Mouse (Mus musculus) small intestine, adult 2 months (tissue): ENCODE data around the gene Idnk. TPM values are rescaled to one million over a fixed set of nuclear protein-coding genes. Genes with fewer than 3 reads are reported as not detected.

Experiments used
- H3K27ac ChIP-seq: fragments of 200-500 bp; 2 replicates; pipeline ENCODE4 v1.5.1; 2012; ENCODE audit warnings: low read depth, low read length, control low read depth, inconsistent platforms; ENCODE audit not compliant: insufficient read depth
- H3K27me3 ChIP-seq: fragments of 200-500 bp; 2 replicates; pipeline ENCODE4 v1.6.1; 2012; ENCODE audit warnings: mild to moderate bottlenecking, moderate library complexity, low read length, inconsistent platforms; ENCODE audit not compliant: control insufficient read depth, insufficient read depth
- H3K36me3 ChIP-seq: fragments of 200-500 bp; 2 replicates; pipeline ENCODE4 v1.6.1; 2012; ENCODE audit warnings: mild to moderate bottlenecking, low read length, control low read depth, inconsistent platforms; ENCODE audit not compliant: control insufficient read depth, insufficient read depth
- H3K4me1 ChIP-seq: fragments of 200-500 bp; 2 replicates; pipeline ENCODE4 v1.6.1; 2012; ENCODE audit warnings: low read length, inconsistent platforms, mixed read lengths; ENCODE audit not compliant: control insufficient read depth, insufficient read depth, insufficient read length
- H3K4me3 ChIP-seq: fragments of 200-500 bp; 2 replicates; pipeline ENCODE4 v1.5.1; 2012; ENCODE audit warnings: low read depth, mild to moderate bottlenecking, control low read depth, inconsistent platforms, low read length, moderate library complexity
- CTCF ChIP-seq: fragments of 200-500 bp; IDR thresholded peaks from 2 replicates; pipeline ENCODE4 v1.5.1; 2012; ENCODE audit warnings: low read depth, mild to moderate bottlenecking, control low read depth, inconsistent platforms, low read length, moderate library complexity, mixed read lengths; ENCODE audit not compliant: insufficient replicate concordance, insufficient read length; ENCODE audit errors: extremely low read depth
- POLR2A ChIP-seq: fragments of 200-500 bp; IDR thresholded peaks from 2 replicates; pipeline ENCODE4 v1.6.1; 2012; ENCODE audit warnings: low read depth, mild to moderate bottlenecking, control low read depth, inconsistent platforms, low read length, moderate library complexity
- WGBS: fragments of 180-500 bp; shearing (Covaris S2); methylation state at CpG from one replicate; pipeline ENCODE4 v1.1.7; 2018; 5-methylcytosine and 5-hydroxymethylcytosine counted together
- polyA plus RNA-seq: library from polyadenylated mRNA; depleted of rRNA; stranded (reverse); fragments of >200 nt; gene quantifications from 2 replicates; pipeline ENCODE4 v1.2.3, GENCODE M21; 2012

Gene Idnk
- polyA plus RNA-seq, 1 experiment: 18.1 TPM

DNA sequence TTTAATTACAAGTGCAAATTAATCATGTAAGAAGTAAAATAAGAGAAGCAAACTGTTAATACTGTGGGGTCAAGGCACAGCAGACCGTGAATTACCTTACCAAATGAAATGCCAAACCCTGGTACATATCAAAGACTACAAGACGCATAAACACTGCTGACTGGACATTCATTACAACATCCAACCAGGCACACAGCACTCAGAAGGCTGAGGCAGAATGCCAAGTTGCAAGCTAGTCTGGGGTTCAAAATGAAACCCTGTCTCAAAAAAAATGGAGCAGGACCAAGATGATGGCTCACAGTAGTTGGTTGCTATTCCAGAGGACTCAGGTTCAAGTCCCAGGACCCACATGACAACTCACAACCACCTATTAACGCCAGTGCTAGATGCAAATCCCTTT, 26.7 kb downstream of the Idnk start:
- Histone ChIP-seq H3K27me3 (no peaks in the 10 kb centered on the region), H3K36me3 (peaks cover 35% of the 10 kb centered on the region), H3K4me1 (peaks cover 9% of the 10 kb centered on the region; the same call in 1 of the 2 replicates), H3K27ac (no peak overlapping the region), H3K4me3 (no peak overlapping the region)
- WGBS: 64% methylated on average over 3 of the region's 3 CpGs
- no peak for TF ChIP-seq CTCF
- TF ChIP-seq POLR2A: no peak

- no peak for TF ChIP-seq POLR2A
- no peak for TF ChIP-seq CTCF
- Histone ChIP-seq H3K4me1 (peaks cover 8% of the 10 kb centered on the region; the same call in 1 of the 2 replicates), H3K27me3 (no peaks in the 10 kb centered on the region), H3K36me3 (peaks cover 34% of the 10 kb centered on the region), H3K27ac (no peak overlapping the region), H3K4me3 (no peak overlapping the region)
- WGBS: 90% methylated on average over 8 of the region's 8 CpGs
Observed at GRCm38 (mm10) chr13:58186281-58186680, 28.8 kb downstream of the Idnk start.

DNA sequence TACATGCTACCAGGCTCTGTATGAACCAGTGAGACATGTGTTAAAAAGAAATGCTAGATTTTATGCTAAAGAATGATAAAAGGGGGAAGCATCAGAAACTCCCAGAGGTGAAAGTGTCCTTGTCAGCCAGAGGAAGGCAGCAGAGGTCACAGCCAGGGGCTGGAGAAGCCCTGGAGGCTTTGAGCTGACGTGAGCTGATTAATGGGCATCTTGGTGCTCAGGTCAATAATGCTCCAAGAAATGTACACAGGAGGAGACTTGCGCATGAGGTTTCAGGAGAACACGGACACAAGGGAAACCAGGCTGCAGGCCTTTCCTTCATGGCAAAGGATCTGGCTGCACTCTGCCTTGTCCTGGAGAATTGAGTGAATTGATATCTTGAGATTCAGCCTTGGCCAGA, 30.3 kb downstream of the Idnk start:
- 97% methylated on average over 3 of the region's 3 CpGs for WGBS
- TF ChIP-seq POLR2A (no peak), CTCF (no peak)
- H3K36me3 ChIP-seq: peaks cover 44% of the 10 kb centered on the region
- H3K4me1 ChIP-seq: peaks cover 3% of the 10 kb centered on the region; the same call in 1 of the 2 replicates
- H3K4me3 ChIP-seq: no peak overlapping the region
- H3K27ac ChIP-seq: no peak overlapping the region
- H3K27me3 ChIP-seq: no peaks in the 10 kb centered on the region

DNA sequence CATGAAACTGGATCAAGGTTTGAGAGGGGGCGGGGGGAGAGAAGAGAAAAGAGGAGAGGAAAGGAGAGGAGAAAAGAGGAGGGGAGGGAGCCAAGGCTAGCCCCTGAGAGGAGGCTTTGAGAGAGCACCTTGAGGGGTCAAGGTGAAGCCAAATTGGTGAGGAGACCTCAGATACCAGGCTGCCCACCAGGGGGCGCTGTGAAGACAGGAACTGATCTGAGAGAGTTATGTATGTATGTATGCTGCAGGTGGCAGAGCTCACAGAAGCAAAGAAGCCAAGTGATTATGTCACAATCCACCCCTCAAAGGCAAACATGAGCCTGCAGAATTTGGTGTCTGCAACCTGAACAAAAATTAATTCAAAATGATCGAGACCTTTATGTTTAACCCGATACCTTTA, 31.0 kb downstream of the Idnk start:
- 54% methylated on average over 4 of the region's 4 CpGs for WGBS
- TF ChIP-seq POLR2A: no peak
- peak; percentile 95; the same call in 1 of the 2 replicates for TF ChIP-seq CTCF
- peaks cover 44% of the 10 kb centered on the region for H3K36me3 ChIP-seq

GRCm38 (mm10) chr13:58189473-58189872, 32.0 kb downstream of the Idnk start:
- TF ChIP-seq CTCF (no peak), POLR2A (no peak)
- H3K36me3 ChIP-seq: peaks cover 46% of the 10 kb centered on the region

More for the DNA sequence above, 31.0 kb downstream of the Idnk start:
- Histone ChIP-seq H3K27ac (no peak overlapping the region), H3K4me1 (no peaks in the 10 kb centered on the region), H3K27me3 (no peaks in the 10 kb centered on the region), H3K4me3 (no peak overlapping the region)

GRCm38 (mm10) chr13:58191516-58191915, 34.1 kb downstream of the Idnk start:
- H3K36me3 ChIP-seq: peaks cover 51% of the 10 kb centered on the region
- H3K4me3 ChIP-seq: no peak overlapping the region
- H3K4me1 ChIP-seq: no peaks in the 10 kb centered on the region
- WGBS: 98% methylated on average over 14 of the region's 14 CpGs
- TF ChIP-seq POLR2A (no peak), CTCF (no peak)
- no peaks in the 10 kb centered on the region for H3K27me3 ChIP-seq
- H3K27ac ChIP-seq: no peak overlapping the region

More at GRCm38 (mm10) chr13:58189473-58189872, 32.0 kb downstream of the Idnk start:
- no peaks in the 10 kb centered on the region for H3K27me3 ChIP-seq
- H3K27ac ChIP-seq: no peak overlapping the region
- no peaks in the 10 kb centered on the region for H3K4me1 ChIP-seq
- 53% methylated on average over 5 of the region's 5 CpGs for WGBS
- no peak overlapping the region for H3K4me3 ChIP-seq

DNA sequence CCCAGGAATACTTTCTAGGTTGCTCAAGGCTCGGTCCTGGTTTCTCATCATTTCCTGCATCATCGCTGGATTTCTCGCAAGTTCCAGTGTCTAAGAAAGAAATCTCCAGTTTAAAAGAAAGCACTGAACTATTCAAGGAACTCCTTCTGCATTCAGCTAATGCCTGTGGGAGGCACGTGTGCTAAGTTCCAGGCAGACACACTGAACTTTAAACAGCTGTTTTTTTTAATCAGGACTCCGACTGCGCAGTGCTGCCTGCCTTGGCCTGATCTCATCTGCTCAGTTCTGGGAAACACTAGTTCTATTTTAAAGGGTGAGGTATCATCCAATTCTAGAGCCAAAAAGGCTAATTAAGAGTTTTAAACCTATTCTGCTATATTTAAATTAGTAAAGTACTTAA, 34.7 kb downstream of the Idnk start:
- TF ChIP-seq POLR2A: no peak
- no peak for TF ChIP-seq CTCF
- no peak overlapping the region for H3K27ac ChIP-seq
- peaks cover 47% of the 10 kb centered on the region for H3K36me3 ChIP-seq
- no peak overlapping the region for H3K4me3 ChIP-seq
- no peaks in the 10 kb centered on the region for H3K27me3 ChIP-seq
- no peaks in the 10 kb centered on the region for H3K4me1 ChIP-seq
- WGBS: 95% methylated on average over 6 of the region's 6 CpGs

DNA sequence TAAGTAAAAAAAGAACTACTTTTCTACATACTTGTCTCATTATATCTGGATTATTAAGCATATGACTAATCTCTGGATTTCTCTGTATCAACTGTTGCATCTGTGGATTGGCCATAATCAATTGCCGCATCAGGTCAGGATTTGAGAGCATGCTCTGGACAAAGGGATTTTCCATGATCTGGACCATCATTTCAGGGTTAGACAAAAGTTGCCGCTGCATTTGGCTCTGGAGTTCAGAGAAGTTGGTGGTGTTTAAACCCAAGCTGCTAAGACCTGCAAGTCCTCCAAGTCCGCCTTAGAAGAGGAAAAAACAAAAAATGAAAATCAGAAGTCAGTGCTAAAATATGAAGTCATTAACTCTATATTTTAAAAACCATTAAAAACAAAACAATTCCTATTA, 35.8 kb downstream of the Idnk start:
- no peaks in the 10 kb centered on the region for H3K27me3 ChIP-seq
- no peak overlapping the region for H3K4me3 ChIP-seq
- TF ChIP-seq CTCF (no peak), POLR2A (no peak)
- H3K27ac ChIP-seq: no peak overlapping the region
- WGBS: 96% methylated on average over 3 of the region's 3 CpGs
- H3K36me3 ChIP-seq: peaks cover 47% of the 10 kb centered on the region
- no peaks in the 10 kb centered on the region for H3K4me1 ChIP-seq
